Mouse (Mus musculus) ES-CJ7 (cell line): ENCODE results near the gene Fastk.

Experiments used
- DNase-seq: peaks from one replicate; pipeline ENCODE4 v3.0.0; 2011; ENCODE audit warnings: low read depth, low spot score

Gene Fastk

DNA sequence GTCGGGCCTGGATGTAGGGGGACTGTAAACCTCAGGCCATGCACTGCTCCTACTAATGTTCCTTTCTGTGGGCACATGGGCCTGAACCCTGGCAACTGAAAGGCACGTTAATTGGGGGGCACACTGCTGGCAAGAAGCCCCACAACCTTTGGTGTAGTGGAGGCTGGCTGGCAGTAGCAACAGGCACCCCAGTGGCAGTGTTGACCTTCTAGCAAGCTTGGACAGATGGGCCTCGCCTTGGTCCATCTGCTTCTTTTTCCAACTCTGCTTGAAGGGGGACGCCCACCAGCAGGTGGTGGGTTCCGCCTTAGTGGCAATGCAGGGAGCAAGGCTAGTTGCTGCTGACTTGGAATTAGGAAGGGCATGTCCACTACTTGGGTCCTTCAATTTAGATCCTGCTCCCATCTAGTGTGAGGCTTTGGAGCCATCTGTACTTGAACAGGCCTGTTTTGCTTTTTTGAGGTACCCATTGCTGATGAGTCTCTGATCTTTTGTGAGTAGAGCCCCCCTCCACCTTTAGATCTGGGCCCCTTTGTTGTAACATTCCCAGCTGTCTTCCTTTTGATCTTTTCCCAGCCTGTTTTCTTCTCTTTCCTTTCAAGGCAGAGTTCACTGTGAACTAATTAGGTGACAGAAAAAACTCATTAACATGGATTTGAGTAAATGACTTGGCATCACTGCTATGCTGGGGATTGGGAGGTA, 8.3 kb upstream of the Fastk start:
- no peak for DNase-seq

DNA sequence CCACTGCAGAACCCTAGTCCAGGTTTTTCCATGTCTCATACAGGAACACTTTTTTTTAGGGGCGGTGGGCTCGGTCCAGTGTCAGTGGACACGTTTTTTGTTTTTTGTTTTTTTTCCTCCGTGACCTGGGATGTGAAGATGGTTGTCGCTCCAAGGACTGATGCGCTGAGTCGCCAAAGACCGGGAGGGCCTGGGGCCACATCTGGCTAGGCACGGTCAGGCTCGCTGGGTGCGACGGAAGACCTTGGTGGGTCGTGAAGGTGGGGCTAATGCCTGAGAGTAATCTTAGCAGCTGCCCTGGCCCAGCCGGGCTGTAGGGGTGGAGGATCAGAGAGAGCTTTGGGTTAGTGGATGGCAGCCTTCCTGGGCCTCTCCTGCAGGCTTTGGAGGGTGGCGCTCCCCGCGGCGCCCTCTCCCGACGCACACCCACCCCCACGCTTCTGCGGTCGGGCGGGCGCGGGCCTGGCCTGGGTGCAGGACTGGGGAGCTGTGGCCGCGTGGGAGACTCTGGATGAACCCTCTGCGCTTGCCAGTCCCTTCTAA, 7.7 kb upstream of the Fastk start:
- DNase-seq = no peak

DNA sequence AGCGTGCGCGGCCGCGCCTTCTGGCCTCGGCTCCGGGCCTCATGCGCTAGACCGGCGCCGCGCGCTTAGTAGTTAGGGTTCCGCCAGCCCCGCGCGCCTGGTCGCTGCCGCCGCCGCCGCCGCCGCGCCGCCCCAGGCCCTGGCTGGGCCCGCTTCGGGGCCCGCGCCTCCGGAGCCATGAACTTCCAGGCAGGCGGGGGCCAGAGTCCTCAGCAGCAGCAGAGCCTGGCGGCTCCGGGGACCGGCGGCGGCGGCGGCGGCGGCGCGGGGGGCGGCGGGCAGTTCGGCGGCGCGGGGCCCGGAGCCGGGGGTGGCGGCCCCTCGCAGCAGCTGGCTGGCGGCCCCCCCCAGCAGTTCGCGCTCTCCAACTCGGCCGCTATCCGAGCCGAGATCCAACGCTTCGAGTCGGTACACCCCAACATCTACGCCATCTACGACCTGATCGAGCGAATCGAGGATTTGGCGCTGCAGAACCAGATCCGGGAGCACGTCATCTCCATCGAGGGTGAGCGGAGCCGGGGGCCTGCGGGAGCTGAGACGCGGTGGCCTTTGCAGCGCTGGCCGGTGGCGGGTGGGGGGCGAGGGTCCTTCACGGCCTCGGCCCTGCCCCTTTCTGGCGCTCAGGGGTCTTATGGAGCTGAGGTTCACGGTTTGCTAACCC, 7.1 kb upstream of the Fastk start, which contains the start of gene Agap3:
Agap3 (plus strand) TSS at position 148 of the 661 bp plus-strand sequence.
- no peak for DNase-seq

DNA sequence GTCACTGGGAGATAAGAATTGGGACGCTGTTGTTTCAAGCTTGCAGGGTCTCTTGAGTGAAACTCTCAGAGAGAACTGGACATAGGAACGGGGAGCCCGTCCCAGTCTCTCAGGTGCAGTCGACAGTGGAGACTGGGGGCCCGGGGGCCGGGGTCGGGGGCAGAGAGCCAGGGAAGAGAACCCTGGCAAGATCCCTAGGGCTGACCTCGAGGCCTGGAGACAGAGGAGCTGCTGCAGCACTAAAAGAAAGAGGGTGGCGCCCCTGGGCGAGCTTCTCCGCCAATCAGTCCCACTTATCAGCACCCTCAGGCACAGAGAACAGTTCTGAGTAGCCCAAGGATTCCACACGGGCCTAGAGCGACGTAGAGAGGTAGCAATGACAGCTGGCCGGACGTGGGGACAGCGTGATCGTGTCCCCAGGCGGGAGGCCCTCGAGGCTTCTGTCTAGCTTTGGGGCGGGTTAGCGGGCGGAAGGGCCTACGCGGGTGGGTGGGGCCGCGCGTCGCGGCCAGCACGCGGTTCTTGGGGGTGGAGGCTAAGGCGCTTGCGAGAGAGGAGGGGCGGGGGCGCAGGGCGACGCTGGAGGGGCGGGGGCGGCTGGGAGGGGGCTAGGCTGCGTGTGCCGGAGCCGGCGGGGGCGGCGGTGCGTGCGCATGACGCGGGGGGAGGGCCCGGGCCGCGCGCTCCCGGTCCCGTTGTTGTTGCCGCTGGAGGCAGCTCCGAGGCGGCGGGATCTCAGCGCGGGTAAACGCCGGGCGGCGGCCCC, 6.4 kb upstream of the Fastk start:
- peak; percentile 78 for DNase-seq

DNA sequence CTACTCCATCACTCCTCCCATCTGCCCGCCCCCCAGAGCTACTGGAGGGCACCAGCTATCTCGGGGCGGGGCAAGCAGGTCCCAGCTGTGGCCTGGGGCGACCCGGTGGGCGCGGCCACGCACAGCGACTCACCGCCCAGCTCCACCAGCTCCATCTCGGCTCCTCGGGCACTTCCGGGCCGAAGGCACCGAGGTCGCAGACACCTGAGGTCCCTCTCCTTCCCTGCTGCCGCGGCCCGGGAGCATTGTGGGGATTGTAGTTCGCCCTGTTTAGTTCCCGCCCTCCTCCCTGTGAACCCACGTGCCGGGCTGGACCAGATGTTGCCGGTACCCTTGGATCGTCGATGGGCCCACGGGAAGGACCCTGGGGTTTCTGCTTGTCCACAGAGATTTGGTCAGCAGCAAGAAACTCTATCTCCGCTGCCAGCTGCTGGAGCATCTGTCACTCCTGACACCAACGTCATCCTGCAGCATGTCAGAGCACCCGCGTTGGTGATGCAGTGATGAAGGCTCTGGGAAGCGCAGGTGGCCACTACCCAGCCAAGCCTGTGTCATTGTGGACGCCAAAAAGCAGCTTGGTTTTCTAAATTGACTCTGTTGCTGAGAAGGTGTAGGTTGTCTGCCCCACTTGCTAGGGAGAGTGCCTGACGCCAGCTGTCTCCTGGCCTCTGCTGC, 2.7 kb upstream of the Fastk start, which contains the start of gene Tmub1:
Tmub1 (minus strand) TSS at position 231 of the 675 bp plus-strand sequence.
- DNase-seq = peak; percentile 93

DNA sequence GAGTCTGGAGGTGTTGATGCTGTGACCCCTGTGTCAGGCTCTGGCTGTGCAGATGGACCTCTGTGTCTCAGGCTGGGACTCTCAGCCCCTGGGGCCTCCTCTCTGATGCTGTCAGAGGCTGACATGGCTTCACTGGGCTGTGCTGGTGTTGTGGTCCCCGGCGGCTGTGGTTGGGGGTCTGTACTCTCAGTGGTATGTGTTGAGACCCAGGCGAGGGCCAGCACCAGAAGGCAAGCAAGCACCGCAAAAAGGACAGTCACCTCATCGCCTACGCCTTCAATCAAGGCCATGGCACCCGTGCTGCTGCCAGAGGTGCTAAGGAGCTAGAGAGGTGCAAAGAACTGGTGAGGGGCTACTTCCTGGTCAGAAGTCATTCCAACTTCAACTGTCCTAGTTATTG, 1.5 kb upstream of the Fastk start:
- DNase-seq = no peak

DNA sequence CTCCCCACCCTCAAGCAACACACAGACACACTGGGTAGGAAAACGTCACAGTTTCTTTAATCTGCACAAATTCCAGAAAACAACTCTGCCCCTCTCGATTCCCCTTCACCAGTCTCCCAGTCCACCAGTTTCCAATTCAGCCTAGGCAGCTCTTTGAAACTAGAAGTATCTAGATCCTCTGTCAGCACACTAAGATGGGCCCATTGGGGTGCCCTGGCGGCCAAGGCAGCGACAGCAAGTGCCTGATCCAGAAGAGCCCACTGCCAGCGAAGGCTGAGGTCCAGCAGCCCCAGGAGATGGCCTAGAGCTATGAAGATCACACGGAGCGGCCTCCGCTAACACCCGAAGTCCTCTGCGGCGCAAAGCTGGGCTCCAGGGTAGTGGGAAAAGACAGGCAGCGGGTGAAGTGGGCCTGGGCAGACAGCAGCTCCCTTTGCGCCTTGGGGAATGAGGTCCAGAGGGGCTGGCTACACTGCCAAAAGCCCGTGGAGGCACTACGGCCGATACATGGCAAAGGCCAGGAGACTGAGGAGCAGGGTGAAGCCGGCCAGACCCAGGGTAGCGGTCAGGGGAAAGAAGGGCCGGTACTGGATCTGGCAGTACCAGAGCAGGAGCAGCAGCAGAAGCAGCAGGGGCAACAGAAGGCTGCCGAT, 467 bp upstream of the Fastk start:
- DNase-seq = no peak

DNA sequence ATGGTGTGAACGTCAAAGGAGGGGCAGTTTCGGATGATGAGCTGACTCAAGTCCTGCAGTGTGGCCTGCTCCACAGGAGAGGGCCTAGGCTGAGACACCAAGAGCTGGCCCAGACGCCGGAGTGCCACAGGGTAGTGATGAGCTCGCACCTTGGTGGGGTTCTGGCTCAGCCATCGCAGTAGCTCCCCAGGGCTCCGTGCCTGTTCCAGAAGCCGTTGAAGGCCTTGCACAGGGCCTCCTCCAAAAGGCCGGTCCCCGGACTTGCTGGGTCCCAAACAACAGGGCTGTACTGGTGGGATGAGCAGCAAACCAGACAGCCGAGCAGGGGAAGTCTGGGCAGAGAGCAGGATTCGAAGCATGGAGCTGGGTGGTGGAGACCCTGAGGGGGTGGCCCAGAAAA, 1.2 kb downstream of the Fastk start:
- no peak for DNase-seq

DNA sequence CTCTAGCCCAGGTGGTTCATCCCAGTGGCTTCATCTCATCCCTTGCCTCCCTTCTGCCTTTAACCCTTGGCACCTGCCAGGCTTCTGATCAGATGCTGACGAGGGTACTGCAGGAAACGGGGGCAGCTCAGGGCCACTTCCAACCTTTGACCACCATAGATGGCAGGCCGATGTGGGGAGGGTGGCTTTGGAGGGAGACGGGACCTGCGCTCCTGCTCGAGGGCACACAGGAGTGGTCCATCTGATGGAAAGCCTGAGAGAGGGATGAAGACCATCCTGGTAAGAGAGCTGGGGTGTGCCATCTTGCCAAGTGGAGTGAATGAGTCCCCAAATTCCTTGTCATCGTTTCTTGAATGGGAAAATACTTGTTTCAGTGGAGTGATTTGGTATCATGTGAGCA, 1.9 kb downstream of the Fastk start:
- DNase-seq = no peak

DNA sequence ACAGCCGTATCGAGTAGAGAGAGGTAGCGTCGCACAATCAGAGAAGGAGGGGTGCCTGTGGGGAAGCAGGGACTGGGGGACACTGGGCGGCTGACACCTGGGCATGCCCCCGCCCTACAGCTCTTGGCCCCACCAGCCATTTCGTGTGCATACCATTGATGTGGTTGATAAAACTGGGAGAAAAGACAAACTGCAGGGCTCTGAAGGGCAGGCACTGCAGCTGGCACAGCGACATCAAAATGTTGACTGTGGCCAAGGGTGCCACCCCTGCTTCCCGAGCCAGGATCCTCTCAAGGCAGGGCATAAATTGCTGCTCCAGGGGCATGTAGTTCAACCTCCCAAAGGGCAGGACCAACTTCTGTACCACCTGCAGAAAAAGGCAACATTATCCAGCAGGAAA, 3.1 kb downstream of the Fastk start:
- no peak for DNase-seq

DNA sequence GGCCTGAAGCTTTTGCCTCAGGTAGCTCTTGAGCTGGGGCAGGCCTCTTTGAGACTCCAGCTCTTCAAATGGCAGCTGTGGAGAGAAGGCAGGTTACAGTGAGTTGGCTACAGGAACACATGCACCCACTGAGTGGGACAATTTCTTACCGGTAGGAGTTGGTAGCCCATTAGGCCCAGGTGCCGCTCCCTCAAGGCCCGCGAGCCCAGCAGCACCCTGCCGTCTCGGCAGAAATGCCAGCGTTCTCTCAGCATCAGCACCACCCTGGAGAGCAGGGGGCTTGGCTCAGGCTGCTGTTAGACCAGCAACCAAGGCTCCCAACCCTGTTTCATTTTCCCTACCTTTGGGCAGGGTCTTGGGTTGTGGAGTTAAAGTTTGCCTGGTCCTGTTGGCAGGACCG, 3.9 kb downstream of the Fastk start:
- no peak for DNase-seq

DNA sequence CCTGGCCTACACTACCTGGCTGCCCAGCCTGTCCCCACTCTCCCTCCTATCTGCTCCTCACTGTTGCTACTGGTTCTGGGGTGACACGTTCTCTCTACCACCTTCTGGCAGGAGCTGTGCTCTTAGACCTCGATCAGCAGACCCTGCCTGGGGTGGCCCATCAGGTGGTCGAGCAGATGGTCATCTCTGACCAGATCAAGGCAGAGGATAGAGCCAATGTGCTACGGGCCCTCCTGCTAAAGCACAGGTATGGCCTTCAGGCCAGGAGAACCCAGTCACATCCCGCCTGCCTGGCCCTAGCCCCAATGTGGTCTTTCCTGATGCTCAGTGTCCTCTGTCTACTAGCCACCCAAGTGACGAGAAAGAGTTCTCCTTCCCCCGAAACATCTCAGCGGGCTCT, 11.1 kb downstream of the Fastk start:
- no peak for DNase-seq

DNA sequence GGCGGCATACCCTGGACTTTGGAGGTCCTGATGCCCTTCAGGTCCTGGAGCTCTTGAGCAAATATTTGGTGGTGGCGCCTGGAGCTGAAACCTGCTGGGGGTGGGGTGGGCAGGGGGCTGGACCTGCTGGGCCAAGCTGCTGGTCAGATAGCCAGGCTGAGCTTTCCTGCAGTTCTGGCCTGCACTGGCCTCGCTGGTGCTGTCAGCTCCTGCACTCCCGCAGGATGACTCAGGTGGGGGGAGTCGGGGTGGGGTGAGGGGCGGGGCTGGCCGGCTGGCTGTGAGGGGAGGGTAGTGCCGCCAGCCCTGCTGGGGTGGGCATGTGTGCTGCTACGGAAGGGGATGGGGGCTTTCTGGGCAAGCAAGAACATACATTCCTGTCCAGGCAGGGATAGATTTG, 16.5 kb downstream of the Fastk start:
- DNase-seq = no peak

DNA sequence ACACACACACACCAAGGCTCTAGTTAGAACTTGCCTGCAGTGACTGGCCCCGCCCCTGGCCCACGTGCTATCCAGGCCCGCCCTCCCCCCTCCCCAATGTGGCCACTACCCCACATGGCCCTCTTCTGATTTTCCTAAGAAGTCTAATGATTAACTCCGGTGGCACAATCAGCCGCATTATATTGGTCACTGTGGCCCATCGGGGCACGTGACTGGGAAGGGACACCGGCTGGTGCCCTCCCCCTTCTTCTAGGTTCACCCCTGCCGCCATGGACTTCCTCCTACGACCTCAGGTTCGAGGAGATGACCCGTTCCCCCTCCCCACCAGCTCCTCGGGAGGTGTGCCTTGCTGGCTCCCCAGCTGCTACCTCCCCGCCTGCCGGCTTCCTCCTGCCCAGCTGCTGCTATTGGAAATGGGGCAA, 17.1 kb downstream of the Fastk start:
- DNase-seq = no peak

DNA sequence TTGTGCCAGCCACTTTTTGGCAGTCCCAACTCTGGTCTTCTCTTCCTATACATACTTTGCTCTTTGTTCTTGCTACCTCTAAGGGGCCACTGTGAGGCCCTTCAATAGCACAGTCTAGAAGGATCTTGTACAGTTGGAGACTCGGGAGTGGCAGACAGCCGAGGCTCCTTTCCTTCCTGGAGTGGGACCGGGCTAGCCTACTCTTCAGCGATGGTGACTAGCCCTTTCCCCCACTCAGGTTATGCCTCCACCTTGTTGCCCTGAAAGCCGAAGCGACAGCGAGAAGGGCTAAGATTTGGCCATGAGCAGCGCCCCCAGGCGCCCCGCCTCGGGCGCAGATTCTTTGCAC, 17.8 kb downstream of the Fastk start:
- DNase-seq = no peak

DNA sequence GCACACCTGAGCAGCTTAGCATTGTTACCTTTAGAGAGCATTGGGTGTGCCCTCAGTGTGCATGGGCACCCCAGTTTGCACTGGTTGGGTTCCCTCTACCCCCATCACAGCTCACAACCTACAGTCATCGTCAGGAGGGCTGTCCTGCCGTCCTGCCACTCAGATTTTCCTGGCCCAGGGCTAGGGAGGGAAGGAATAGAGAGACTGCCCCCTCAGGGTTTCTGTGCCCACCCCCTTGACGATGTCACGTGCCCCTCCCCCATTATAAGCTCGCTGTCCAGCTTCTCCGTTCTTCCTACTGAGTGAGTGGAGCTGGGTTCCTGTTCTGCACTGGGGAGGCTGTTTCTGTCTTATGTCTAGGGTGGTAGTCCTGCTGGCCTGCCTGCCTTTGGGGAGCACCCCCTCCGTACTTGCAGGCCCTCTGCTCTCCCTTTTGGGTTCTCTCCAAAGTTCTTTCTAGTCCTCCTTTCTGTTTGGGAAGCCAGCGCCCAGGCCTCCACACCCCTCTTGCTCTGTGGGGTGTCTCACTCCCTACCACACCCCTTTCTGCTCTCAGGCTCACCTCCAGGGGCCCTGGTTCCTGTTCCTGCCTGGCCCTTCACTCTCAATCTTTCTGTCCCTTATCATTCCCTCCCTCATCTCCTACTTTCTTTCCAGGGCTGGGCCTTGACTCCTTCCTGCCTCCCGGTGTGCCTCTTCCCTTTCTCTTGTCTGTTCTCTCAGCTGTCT, 18.4 kb downstream of the Fastk start:
- DNase-seq = peak; percentile 21

DNA sequence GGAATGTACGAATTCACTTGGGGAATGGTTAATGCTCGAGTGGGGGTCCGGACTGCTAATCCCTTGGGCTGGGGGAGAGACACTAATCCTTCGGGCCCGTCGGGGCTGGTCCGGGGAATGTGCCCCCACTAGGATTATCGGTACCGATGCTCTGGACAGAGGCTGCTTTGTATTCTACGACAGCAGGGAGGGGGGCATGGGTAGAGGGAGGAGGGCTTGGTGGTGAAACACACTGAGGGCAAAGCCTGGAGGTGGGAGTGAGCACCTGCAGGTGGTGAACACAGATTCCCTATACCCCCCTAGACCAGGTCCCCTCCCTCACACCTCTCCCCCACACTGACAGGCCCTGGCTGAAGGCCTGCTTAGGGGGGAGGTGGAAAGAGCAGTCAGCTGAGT, 19.1 kb downstream of the Fastk start:
- DNase-seq = peak; percentile 24

DNA sequence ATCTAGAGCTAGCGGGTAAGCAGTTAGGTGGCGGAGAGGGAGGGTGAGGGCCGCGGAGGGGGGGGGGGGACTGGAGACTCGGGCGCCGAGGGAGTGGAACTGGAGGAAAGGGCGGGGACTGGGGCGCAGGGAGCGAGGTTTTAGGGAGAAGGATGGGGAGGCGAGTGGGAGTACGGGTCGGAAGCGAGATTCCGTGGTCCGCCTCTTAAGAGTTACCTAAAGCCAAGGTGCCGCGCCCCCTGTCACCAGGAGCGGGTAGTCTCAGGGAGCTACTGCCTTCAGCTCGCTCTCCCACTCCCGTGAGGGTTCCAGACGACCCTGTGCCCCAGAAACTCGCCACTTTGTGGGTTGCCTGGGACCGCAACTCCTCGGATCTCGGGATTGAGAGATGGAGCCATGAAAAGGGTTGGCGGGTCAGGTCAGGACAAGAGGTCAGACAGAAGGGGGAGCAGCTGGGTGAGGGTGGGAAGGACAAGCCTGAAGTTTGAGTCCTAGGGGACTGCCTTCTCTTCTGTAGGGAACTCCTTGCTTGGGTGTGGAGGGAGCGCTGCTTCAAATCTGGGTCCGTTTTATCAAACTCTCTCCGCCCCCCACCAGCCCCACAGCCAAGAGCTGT, 19.6 kb downstream of the Fastk start:
- DNase-seq = peak; percentile 71

DNA sequence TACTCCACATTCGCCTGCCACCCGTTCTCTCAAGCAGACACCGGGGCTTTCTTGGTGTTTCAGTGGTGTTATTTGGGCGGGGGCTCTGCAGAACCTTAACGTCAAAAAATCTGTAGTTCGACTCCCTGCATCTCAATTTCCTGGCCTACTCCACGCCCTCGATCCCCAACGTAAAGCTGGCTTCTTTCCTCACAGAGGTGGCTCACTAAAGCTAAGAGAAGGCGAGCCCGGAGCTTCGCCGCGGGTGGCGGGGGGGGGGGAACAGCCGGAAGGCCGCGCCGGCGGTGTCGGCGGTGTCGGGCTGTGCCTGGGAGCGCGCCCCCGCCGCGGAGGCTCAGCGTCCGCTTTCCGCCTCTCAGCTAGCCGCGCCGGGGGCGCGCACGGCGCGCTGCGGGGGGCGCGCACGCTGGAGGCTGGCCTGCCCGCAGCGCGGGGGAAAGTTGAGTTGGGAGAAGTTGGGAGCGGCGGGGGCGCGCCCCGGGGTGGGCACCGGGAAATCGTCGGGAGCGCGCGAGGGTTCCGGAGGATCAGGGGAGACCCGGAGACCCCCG, 20.2 kb downstream of the Fastk start:
- peak; percentile 75 for DNase-seq
